Mouse (Mus musculus) layer of hippocampus, postnatal 14 days (tissue): ENCODE results near the gene Uba52. TPM values are rescaled to one million over a fixed set of nuclear protein-coding genes. Genes with fewer than 3 reads are reported as not detected.

Source experiments
- DNase-seq, 2 experiments: peaks; one replicate each; pipeline ENCODE4 v3.0.0; 2021 to 2022; ENCODE audit warnings: low spot score in 2 of 2, mixed read lengths in 1 of 2
- total RNA-seq, 2 experiments: library from RNA; stranded (reverse); gene quantifications; 2 replicates each; pipeline ENCODE4 v1.2.3; 2021

The Uba52 gene
- total RNA-seq, 2 experiments from 2014 or later = 1,048 to 1,082 TPM

- DNase-seq = no peak
Measured at GRCm38 (mm10) chr8:70461765-70462515, 48.7 kb downstream of the Uba52 start.

- no peak for DNase-seq
Measured at GRCm38 (mm10) chr8:70460606-70461005, 50.0 kb downstream of the Uba52 start.

GRCm38 (mm10) chr8:70460199-70460598 is 50.4 kb downstream of the Uba52 start:
- DNase-seq = no peak

GRCm38 (mm10) chr8:70459636-70460035 is 51.0 kb downstream of the Uba52 start:
- DNase-seq = no peak

DNA sequence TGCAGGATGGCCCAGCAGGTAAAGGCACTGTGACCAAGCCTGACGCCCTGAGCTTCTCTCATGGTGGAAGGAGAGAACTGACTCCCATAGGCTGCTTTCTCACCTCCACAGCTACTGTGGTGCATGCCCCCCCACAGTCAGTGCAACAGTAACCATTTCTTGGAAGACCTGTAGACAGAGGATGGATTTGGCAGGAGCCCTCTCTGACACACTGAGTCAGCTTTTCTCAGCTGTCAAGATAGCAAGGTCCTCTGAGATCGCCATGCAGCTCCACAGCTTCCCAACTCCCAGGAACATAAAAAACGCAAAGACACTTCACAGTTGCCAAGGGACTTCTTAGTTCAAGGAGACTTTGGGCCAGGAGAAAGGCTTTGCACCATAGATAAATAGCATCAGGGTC is 52.1 kb downstream of the Uba52 start:
- DNase-seq = no peak

Other genes with a start within 250 kb of the Uba52 start
- gene Homer3, start 228.0 kb downstream of the Uba52 start, total RNA-seq = 10 to 100 TPM; 75.5 to 84.3 TPM
- gene Ddx49, start 208.3 kb downstream of the Uba52 start, total RNA-seq = 10 to 100 TPM; 41.4 to 53.6 TPM
- gene Cope, start 208.3 kb downstream of the Uba52 start, total RNA-seq = 100 to 1,000 TPM; 134 to 148 TPM
- 100 to 1,000 TPM; 107 to 119 TPM for gene Cers1, start 195.0 kb downstream of the Uba52 start, total RNA-seq
- 10 to 100 TPM; 11.2 to 22.7 TPM for gene Gdf1, start 181.0 kb downstream of the Uba52 start, total RNA-seq
- gene Upf1, start 157.5 kb downstream of the Uba52 start, total RNA-seq = 10 to 100 TPM; 50.3 to 54.9 TPM
- under 1 TPM; 0.21 to 0.30 TPM for gene Comp, start 137.2 kb downstream of the Uba52 start, total RNA-seq
- gene Crtc1, start 71.2 kb downstream of the Uba52 start, total RNA-seq = 100 to 1,000 TPM; 128 to 135 TPM
- 10 to 100 TPM; 44.7 to 45.5 TPM for gene Klhl26, start 33.8 kb downstream of the Uba52 start, total RNA-seq
- 100 to 1,000 TPM; 251 to 263 TPM for gene Tmem59l, start 23.4 kb downstream of the Uba52 start, total RNA-seq
- gene Crlf1, start 17.6 kb downstream of the Uba52 start, total RNA-seq = 10 to 100 TPM; 21.8 to 24.2 TPM
- 100 to 1,000 TPM in 1 of 2 experiments, 10 to 100 TPM in 1; 83.2 to 103 TPM for gene Rex1bd, start 4.0 kb downstream of the Uba52 start, total RNA-seq
- gene Fkbp8, start 16.9 kb upstream of the Uba52 start, total RNA-seq = 100 to 1,000 TPM; 412 to 417 TPM
- gene Kxd1, start 17.2 kb upstream of the Uba52 start, total RNA-seq = 10 to 100 TPM; 39.5 to 40.3 TPM
- 10 to 100 TPM; 18.7 TPM for gene Ell, start 28.7 kb upstream of the Uba52 start, total RNA-seq
- gene Isyna1, start 83.6 kb upstream of the Uba52 start, total RNA-seq = 10 to 100 TPM; 38.8 to 46.1 TPM
- gene Ssbp4, start 98.1 kb upstream of the Uba52 start, total RNA-seq = 100 to 1,000 TPM; 253 to 259 TPM
- gene Lrrc25, start 105.4 kb upstream of the Uba52 start, total RNA-seq = 1 to 10 TPM; 1.1 to 1.4 TPM
- not detected for gene Gdf15, start 121.7 kb upstream of the Uba52 start, total RNA-seq
- gene Pgpep1, start 149.6 kb upstream of the Uba52 start, total RNA-seq = 10 to 100 TPM; 25.9 to 30.8 TPM
- 10 to 100 TPM; 67.8 to 71.7 TPM for gene Lsm4, start 162.4 kb upstream of the Uba52 start, total RNA-seq
- gene Jund, start 188.1 kb upstream of the Uba52 start, total RNA-seq = 100 to 1,000 TPM; 163 to 179 TPM
- under 1 TPM in 1 of 2 experiments, not detected in 1; 0.14 TPM for gene Iqcn, start 192.7 kb upstream of the Uba52 start, total RNA-seq
- gene Gm3336, start 207.7 kb upstream of the Uba52 start, total RNA-seq = not detected
- under 1 TPM; 0.81 to 0.91 TPM for gene Pde4c, start 212.9 kb upstream of the Uba52 start, total RNA-seq
- gene Rab3a, start 243.9 kb upstream of the Uba52 start, total RNA-seq = 100 to 1,000 TPM; 793 to 809 TPM